Comparison of ENCODE assay signal across 20 mouse cellular contexts in genomic region chr11:11182705-11183104, GRCm38 (mm10).
DNase-seq lines count a peak whose midpoint lies in the region; ATAC-seq and TF ChIP-seq lines count a peak whose summit lies in the region.
"Had no signal": no experiment of that assay in that cellular context is flagged by ENCODE, and none has a peak within 500 bp of the region (broad histone marks: within the 10 kb centered on the region; RNA-seq: fewer than 3 reads in every experiment).

No protein-coding gene starts in this region.

- no peak for TF ChIP-seq POLR2A in kidney, adult 2 months (IDR thresholded peaks at IDR 0.05; ENCODE audit: low read depth, low read length)

- no peak for TF ChIP-seq CTCF in kidney, adult 2 months (conservative IDR thresholded peaks at IDR 0.05; ENCODE audit: insufficient read depth, insufficient read length, low read depth, low read length)
- no peak for TF ChIP-seq CTCF in kidney, postnatal 0 days (IDR thresholded peaks at IDR 0.05; ENCODE audit: low read depth)

- H3K4me3 ChIP-seq in kidney, embryonic 14.5 days (ENCODE audit: low read length) = no peak overlapping the region
- H3K4me3 ChIP-seq in kidney, embryonic 15.5 days (replicated peaks) = no peak overlapping the region
- no peak overlapping the region for H3K4me3 ChIP-seq in kidney, adult 2 months (ENCODE audit: insufficient read depth, low read depth, low read length)
- no peak overlapping the region for H3K4me3 ChIP-seq in kidney, postnatal 0 days (replicated peaks; ENCODE audit: low read depth, low read length)

- H3K4me1 ChIP-seq in kidney, embryonic 14.5 days (ENCODE audit: control insufficient read depth, insufficient read depth, low read length) = no peaks in the 10 kb centered on the region
- no peaks in the 10 kb centered on the region for H3K4me1 ChIP-seq in kidney, embryonic 15.5 days
- H3K4me1 ChIP-seq in kidney, adult 2 months (ENCODE audit: control insufficient read depth, insufficient read depth, low read length) = no peaks in the 10 kb centered on the region
- H3K4me1 ChIP-seq in kidney, postnatal 0 days (replicated peaks; ENCODE audit: insufficient read depth, low read length) = no peaks in the 10 kb centered on the region

- H3K36me3 ChIP-seq in kidney, embryonic 14.5 days (ENCODE audit: control insufficient read depth, insufficient read depth, low read length) = no peaks in the 10 kb centered on the region
- H3K36me3 ChIP-seq in kidney, embryonic 15.5 days = no peaks in the 10 kb centered on the region
- no peaks in the 10 kb centered on the region for H3K36me3 ChIP-seq in kidney, adult 2 months (ENCODE audit: control insufficient read depth, insufficient read depth, low read length)
- no peaks in the 10 kb centered on the region for H3K36me3 ChIP-seq in kidney, postnatal 0 days (ENCODE audit: insufficient read depth, low read length)
- H3K36me3 ChIP-seq: G1E had no signal

- ATAC-seq in kidney, embryonic 14.5 days (ENCODE audit: low FRiP score, low TSS enrichment) = peak; percentile 55; the same call in 1 of the 2 replicates
- peak; percentile 67; the same call in 1 of the 2 replicates for ATAC-seq in kidney, embryonic 15.5 days (replicated peaks; ENCODE audit: low FRiP score)
- no peak for ATAC-seq in kidney, postnatal 0 days (replicated peaks; ENCODE audit: low FRiP score, low read depth)
- ATAC-seq: activated CD4-positive, CD25-positive, alpha-beta regulatory T cell, adult 4 months; CD4-positive, CD25-positive, alpha-beta regulatory T cell, adult 4 months; Patski had no signal

- H3K27ac ChIP-seq in kidney, embryonic 14.5 days (ENCODE audit: low read depth, low read length) = no peak overlapping the region
- no peak overlapping the region for H3K27ac ChIP-seq in kidney, embryonic 15.5 days
- H3K27ac ChIP-seq in kidney, adult 2 months (ENCODE audit: insufficient read depth, low read depth, low read length) = no peak overlapping the region
- no peak overlapping the region for H3K27ac ChIP-seq in kidney, postnatal 0 days

- H3K27me3 ChIP-seq in kidney, embryonic 14.5 days (ENCODE audit: control insufficient read depth, insufficient read depth, low read length) = no peaks in the 10 kb centered on the region
- no peaks in the 10 kb centered on the region for H3K27me3 ChIP-seq in kidney, embryonic 15.5 days
- H3K27me3 ChIP-seq in kidney, adult 2 months (replicated peaks; ENCODE audit: control insufficient read depth, insufficient read depth, low read length) = no peaks in the 10 kb centered on the region
- no peaks in the 10 kb centered on the region for H3K27me3 ChIP-seq in kidney, postnatal 0 days (ENCODE audit: insufficient read depth, low read length)
- H3K27me3 ChIP-seq: Patski had no signal

- 47% methylated on average over 2 of the region's 2 CpGs for WGBS in kidney, embryonic 14.5 days
- WGBS in kidney, embryonic 15.5 days = 36% methylated on average over 2 of the region's 2 CpGs
- WGBS in kidney, adult 2 months = 23% methylated on average over 2 of the region's 2 CpGs
- 30% methylated on average over 2 of the region's 2 CpGs for WGBS in kidney, postnatal 0 days

- DNase-seq in kidney, postnatal 36 days = no peak
- DNase-seq in kidney, adult 2 months = no peak
- peak; percentile 15 for DNase-seq in kidney, postnatal 0 days (ENCODE audit: low spot score)
- no peak for DNase-seq in kidney, adult 8-10 months
- DNase-seq: adrenal gland, adult 2 months; adrenal gland, adult 8-10 months; adrenal gland, postnatal 10 days; adrenal gland, postnatal 14 days; adrenal gland, postnatal 25 days; adrenal gland, postnatal 36 days; B cell, adult 2 months; cerebellum, adult 11 months; cerebellum, adult 11-12 months; cerebellum, adult 18-20 months had no signal

- no peak overlapping the region for H3K9ac ChIP-seq in kidney, embryonic 14.5 days (ENCODE audit: low read depth, low read length)
- H3K9ac ChIP-seq in kidney, embryonic 15.5 days = no peak overlapping the region
- no peak overlapping the region for H3K9ac ChIP-seq in kidney, postnatal 0 days (ENCODE audit: low read depth, low read length)

- H3K9me3 ChIP-seq in kidney, embryonic 14.5 days (ENCODE audit: control insufficient read depth, low read length) = no peaks in the 10 kb centered on the region
- no peaks in the 10 kb centered on the region for H3K9me3 ChIP-seq in kidney, embryonic 15.5 days (replicated peaks)
- H3K9me3 ChIP-seq in kidney, postnatal 0 days (replicated peaks; ENCODE audit: low read length) = no peaks in the 10 kb centered on the region
- H3K9me3 ChIP-seq: G1E had no signal

- no peak overlapping the region for H3K4me2 ChIP-seq in kidney, embryonic 14.5 days (replicated peaks; ENCODE audit: low read depth, low read length)
- no peak overlapping the region for H3K4me2 ChIP-seq in kidney, embryonic 15.5 days
- no peak overlapping the region for H3K4me2 ChIP-seq in kidney, postnatal 0 days (ENCODE audit: low read length)
